Mouse (Mus musculus): ENCODE data around the gene B4gat1. TPM values are rescaled to one million over a fixed set of nuclear protein-coding genes. Genes with fewer than 3 reads are reported as not detected.

The B4gat1 gene
- polyA plus RNA-seq, 1 experiment = 5.9 TPM

GRCm38 (mm10) chr19:5089324-5089723 lies 50.7 kb downstream of the B4gat1 start:
- TF ChIP-seq POLR2A (IDR thresholded peaks at IDR 0.05; ENCODE audit: borderline replicate concordance, control insufficient read depth, low read depth, low read length) = no peak
- TF ChIP-seq CTCF (IDR thresholded peaks at IDR 0.05; ENCODE audit: control insufficient read depth, insufficient read depth, low read length) = no peak
- peaks cover 4% of the 10 kb centered on the region for H3K4me1 ChIP-seq (ENCODE audit: control insufficient read depth, insufficient read depth, low read length)
- no peak overlapping the region for H3K4me3 ChIP-seq (replicated peaks; ENCODE audit: control insufficient read depth, low read depth, low read length)
- no peak overlapping the region for H3K27ac ChIP-seq (ENCODE audit: control insufficient read depth, insufficient read depth, low read depth, low read length, poor library complexity)
- 85% methylated on average over 4 of the region's 4 CpGs for WGBS

Other genes with a start within 250 kb of the B4gat1 start
- 19.9 and 30.3 TPM in 2 replicates for gene Rbm4, start 244.9 kb upstream of the B4gat1 start, polyA plus RNA-seq (2011; ENCODE audit: insufficient read depth, insufficient read length, low replicate concordance, missing spikeins)
- gene Gm21992, start 227.2 kb upstream of the B4gat1 start, polyA plus RNA-seq (2011; ENCODE audit: insufficient read depth, insufficient read length, low replicate concordance, missing spikeins) = 16.2 and 40.7 TPM in 2 replicates
- gene Rbm14, start 227.2 kb upstream of the B4gat1 start, polyA plus RNA-seq (2011; ENCODE audit: insufficient read depth, insufficient read length, low replicate concordance, missing spikeins) = 28.4 and 38.2 TPM in 2 replicates
- 77.4 and 91.7 TPM in 2 replicates for gene Ccs, start 199.5 kb upstream of the B4gat1 start, polyA plus RNA-seq (2011; ENCODE audit: insufficient read depth, insufficient read length, low replicate concordance, missing spikeins)
- not detected in 2 replicates for gene Ccdc87, start 199.5 kb upstream of the B4gat1 start, polyA plus RNA-seq (2011; ENCODE audit: insufficient read depth, insufficient read length, low replicate concordance, missing spikeins)
- gene Ctsf, start 183.7 kb upstream of the B4gat1 start, polyA plus RNA-seq (2011; ENCODE audit: insufficient read depth, insufficient read length, low replicate concordance, missing spikeins) = 19.4 and 22.2 TPM in 2 replicates
- 2.1 TPM in 1 of 2 replicates, not detected in the other for gene Actn3, start 160.9 kb upstream of the B4gat1 start, polyA plus RNA-seq (2011; ENCODE audit: insufficient read depth, insufficient read length, low replicate concordance, missing spikeins)
- 6.3 and 11.0 TPM in 2 replicates for gene Zdhhc24, start 160.2 kb upstream of the B4gat1 start, polyA plus RNA-seq (2011; ENCODE audit: insufficient read depth, insufficient read length, low replicate concordance, missing spikeins)
- gene Bbs1, start 132.2 kb upstream of the B4gat1 start, polyA plus RNA-seq (2011; ENCODE audit: insufficient read depth, insufficient read length, low replicate concordance, missing spikeins) = 2.4 TPM in 2 replicates
- gene Dpp3, start 110.5 kb upstream of the B4gat1 start, polyA plus RNA-seq (2011; ENCODE audit: insufficient read depth, insufficient read length, low replicate concordance, missing spikeins) = 17.2 and 27.5 TPM in 2 replicates
- not detected in 2 replicates for gene Peli3, start 95.7 kb upstream of the B4gat1 start, polyA plus RNA-seq (2011; ENCODE audit: insufficient read depth, insufficient read length, low replicate concordance, missing spikeins)
- 51.6 and 60.7 TPM in 2 replicates for gene Mrpl11, start 76.7 kb upstream of the B4gat1 start, polyA plus RNA-seq (2011; ENCODE audit: insufficient read depth, insufficient read length, low replicate concordance, missing spikeins)
- gene Npas4, start 48.5 kb upstream of the B4gat1 start, polyA plus RNA-seq (2011; ENCODE audit: insufficient read depth, insufficient read length, low replicate concordance, missing spikeins) = 6.9 and 15.5 TPM in 2 replicates
- 1.3 and 1.7 TPM in 2 replicates for gene Slc29a2, start 15.0 kb upstream of the B4gat1 start, polyA plus RNA-seq (2011; ENCODE audit: insufficient read depth, insufficient read length, low replicate concordance, missing spikeins)
- gene AC124502.3, start 65 bp downstream of the B4gat1 start, polyA plus RNA-seq (2011; ENCODE audit: insufficient read depth, insufficient read length, low replicate concordance, missing spikeins) = not detected in 2 replicates
- gene Brms1, start 2.5 kb downstream of the B4gat1 start, polyA plus RNA-seq (2011; ENCODE audit: insufficient read depth, insufficient read length, low replicate concordance, missing spikeins) = 40.6 and 68.0 TPM in 2 replicates
- 0.68 and 3.6 TPM in 2 replicates for gene Rin1, start 11.7 kb downstream of the B4gat1 start, polyA plus RNA-seq (2011; ENCODE audit: insufficient read depth, insufficient read length, low replicate concordance, missing spikeins)
- gene Cd248, start 29.3 kb downstream of the B4gat1 start, polyA plus RNA-seq (2011; ENCODE audit: insufficient read depth, insufficient read length, low replicate concordance, missing spikeins) = 0.50 and 1.9 TPM in 2 replicates
- not detected in 2 replicates for gene Tmem151a, start 46.7 kb downstream of the B4gat1 start, polyA plus RNA-seq (2011; ENCODE audit: insufficient read depth, insufficient read length, low replicate concordance, missing spikeins)
- 6.1 and 15.0 TPM in 2 replicates for gene Yif1a, start 49.7 kb downstream of the B4gat1 start, polyA plus RNA-seq (2011; ENCODE audit: insufficient read depth, insufficient read length, low replicate concordance, missing spikeins)
- 0.74 and 2.3 TPM in 2 replicates for gene Cnih2, start 59.7 kb downstream of the B4gat1 start, polyA plus RNA-seq (2011; ENCODE audit: insufficient read depth, insufficient read length, low replicate concordance, missing spikeins)
- gene Rab1b, start 68.2 kb downstream of the B4gat1 start, polyA plus RNA-seq (2011; ENCODE audit: insufficient read depth, insufficient read length, low replicate concordance, missing spikeins) = 25.0 and 31.8 TPM in 2 replicates
- gene Klc2, start 79.7 kb downstream of the B4gat1 start, polyA plus RNA-seq (2011; ENCODE audit: insufficient read depth, insufficient read length, low replicate concordance, missing spikeins) = 7.0 and 21.9 TPM in 2 replicates
- 12.0 and 16.5 TPM in 2 replicates for gene Pacs1, start 234.3 kb downstream of the B4gat1 start, polyA plus RNA-seq (2011; ENCODE audit: insufficient read depth, insufficient read length, low replicate concordance, missing spikeins)